Comparison of ENCODE assay signal across 8 mouse cellular contexts in the genomic region with DNA sequence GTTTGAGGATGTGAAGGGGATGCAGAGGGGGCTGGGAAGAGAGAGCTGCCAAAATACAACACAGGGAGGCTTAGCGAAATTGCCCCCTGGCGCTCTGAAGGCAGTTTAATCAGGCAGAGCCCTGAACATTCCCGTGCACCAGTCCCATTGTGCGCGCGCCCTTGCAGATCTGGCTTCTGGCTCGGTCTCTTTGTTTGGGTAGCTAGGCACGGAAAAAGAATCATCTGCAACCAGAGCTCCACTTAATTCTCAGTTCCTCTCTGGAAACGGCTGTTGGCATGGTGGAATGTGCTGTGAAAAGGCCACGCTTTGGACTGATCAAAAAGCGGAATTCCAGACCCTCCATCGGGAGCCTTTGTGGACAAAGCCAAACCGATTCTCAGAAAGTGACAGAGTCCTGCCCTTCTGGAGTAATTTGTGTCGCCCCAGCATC. TPM values are rescaled to one million over a fixed set of nuclear protein-coding genes. Genes with fewer than 3 reads are reported as not detected.
DNase-seq lines count a peak whose midpoint lies in the region; ATAC-seq and TF ChIP-seq lines count a peak whose summit lies in the region.

No protein-coding gene starts in this region.

- peak overlapping the region; percentile 61 for H3K9ac ChIP-seq in kidney, embryonic 16.5 days (replicated peaks; ENCODE audit: low read length)

- TF ChIP-seq POLR2A in myocyte (IDR thresholded peaks at IDR 0.05; ENCODE audit: insufficient read length, low read depth): no peak

- H3K27me3 ChIP-seq in kidney, embryonic 16.5 days (ENCODE audit: insufficient read depth, low read length): 0 out of 2 replicates have a peak, but pooled peaks cover 3% of the 10 kb centered on the region
- H3K27me3 ChIP-seq in myocyte (ENCODE audit: control insufficient read depth, insufficient read depth, insufficient read length): no peaks in the 10 kb centered on the region

- no peaks in the 10 kb centered on the region for H3K79me2 ChIP-seq in myocyte (ENCODE audit: control insufficient read depth, insufficient read depth)

- H3K4me1 ChIP-seq in kidney, embryonic 16.5 days (ENCODE audit: insufficient read depth, low read length): no peaks in the 10 kb centered on the region

- H3K27ac ChIP-seq in kidney, embryonic 16.5 days (ENCODE audit: low read length): no peak overlapping the region

- under 1% methylated on average over 14 of the region's 14 CpGs for WGBS in kidney, embryonic 16.5 days

- H3ac ChIP-seq in myocyte (ENCODE audit: control insufficient read depth, insufficient read length): no peak overlapping the region

- no peaks in the 10 kb centered on the region for H3K36me3 ChIP-seq in kidney, embryonic 16.5 days (ENCODE audit: insufficient read depth, low read length)
- H3K36me3 ChIP-seq in myocyte (ENCODE audit: control insufficient read depth, insufficient read depth): no peaks in the 10 kb centered on the region

- ATAC-seq in kidney, embryonic 16.5 days (ENCODE audit: low FRiP score, low TSS enrichment): peak; percentile 31; the same call in 1 of the 2 replicates

- no peak for DNase-seq in kidney, adult 9 months
- DNase-seq in embryo, embryonic 10 days (ENCODE audit: low spot score): peak; percentile 91
- peak; percentile 44 for DNase-seq in gastrocnemius, postnatal 25 days
- peak; percentile 46 to 52 for DNase-seq in left cerebral cortex, postnatal 10 days (ENCODE audit: extremely low spot score in 1 of 2, low spot score in 2 of 2)
- DNase-seq in thymus, postnatal 36 days: no peak
- no peak for DNase-seq in kidney, postnatal 36 days

- H3K4me2 ChIP-seq in kidney, embryonic 16.5 days (replicated peaks; ENCODE audit: low read depth, low read length): peak overlapping the region; percentile 67
- peak overlapping the region; percentile 63 for H3K4me2 ChIP-seq in myocyte (ENCODE audit: low read depth)

- H3K4me3 ChIP-seq in kidney, embryonic 16.5 days (ENCODE audit: low read length): peak overlapping the region; percentile 44
- H3K4me3 ChIP-seq in myocyte: peak overlapping the region; percentile 5

- intact Hi-C loops in left cerebral cortex, postnatal 10 days (cut with DNase I): no loop called here

- H3K9me3 ChIP-seq in kidney, embryonic 16.5 days (ENCODE audit: low read length): no peaks in the 10 kb centered on the region

TF ChIP-seq in myocyte, 11 proteins besides CTCF, POLR2A, EP300 and RAD21:
- TF ChIP-seq USF1 (IDR thresholded peaks at IDR 0.05; ENCODE audit: low read depth): no peak

RNA-seq across cellular contexts. Expression of gene Rad23b, which starts 55.6 kb away (rescaled TPM):
- polyA plus RNA-seq in kidney, embryonic 16.5 days (2015; fragmentation: Nextera tagmentation; extraction: Ambion mirVana): 69.5 and 75.0 TPM in 2 replicates
- 100 to 1,000 TPM in 1 of 2 experiments, 10 to 100 TPM in 1; 99.6 to 101 TPM for total RNA-seq in gastrocnemius, postnatal 25 days (2021)
- total RNA-seq in left cerebral cortex, postnatal 10 days (2021): 100 to 1,000 TPM; 206 to 211 TPM
- 165 TPM for polyA plus RNA-seq in myocyte (2012; fragmentation: generic; extraction: Trizol)

Comparison
In these comparisons a context has a peak if more than half of its experiments do, and no peak if none do; other contexts are left out.
1. DNase-seq: peak in embryo, embryonic 10 days (single experiment), gastrocnemius, postnatal 25 days (single experiment) and left cerebral cortex, postnatal 10 days (2 of 2); none in kidney, adult 9 months (single experiment), thymus, postnatal 36 days (0 of 2) and kidney, postnatal 36 days (0 of 2).